Mouse (Mus musculus) myocyte (in vitro differentiated cells): ENCODE measurements around the gene Vps26c. TPM values are rescaled to one million over a fixed set of nuclear protein-coding genes. Genes with fewer than 3 reads are reported as not detected.
"Not testable (repeated sequence)": the region's sequence is repeated elsewhere in the genome, so short reads cannot be mapped to it uniquely, and the experiment has no call there.

Source experiments
- H3K27me3 ChIP-seq: one replicate; pipeline ENCODE4 v1.6.1; 2011; ENCODE audit not compliant: control insufficient read depth, insufficient read depth, insufficient read length
- H3K36me3 ChIP-seq: one replicate; pipeline ENCODE4 v1.6.1; 2011; ENCODE audit not compliant: control insufficient read depth, insufficient read depth
- H3K4me2 ChIP-seq: one replicate; pipeline ENCODE4 v1.6.1; 2011; ENCODE audit warnings: low read depth, control low read depth
- H3K4me3 ChIP-seq: one replicate; pipeline ENCODE4 v1.5.1; 2011; ENCODE audit warnings: mild to moderate bottlenecking, control low read depth, moderate library complexity
- H3K79me2 ChIP-seq: one replicate; pipeline ENCODE4 v1.6.1; 2011; ENCODE audit not compliant: control insufficient read depth, insufficient read depth
- H3ac ChIP-seq: one replicate; pipeline ENCODE4 v1.6.1; 2011; ENCODE audit not compliant: control insufficient read depth, insufficient read length
- CEBPB ChIP-seq: IDR thresholded peaks from 2 replicates; pipeline ENCODE4 v1.6.1; 2011; ENCODE audit warnings: mild to moderate bottlenecking, moderate library complexity; ENCODE audit not compliant: poor library complexity, insufficient read depth, severe bottlenecking
- E2F4 ChIP-seq: IDR thresholded peaks from one replicate; pipeline ENCODE4 v1.6.1; 2011; ENCODE audit warnings: mild to moderate bottlenecking, control low read depth, moderate library complexity; ENCODE audit not compliant: insufficient read depth
- MAX ChIP-seq: IDR thresholded peaks from one replicate; pipeline ENCODE4 v1.6.1; 2011; ENCODE audit warnings: low read depth, mild to moderate bottlenecking, control low read depth
- MYOD1 ChIP-seq, 3 experiments: IDR thresholded peaks; one replicate each; pipeline ENCODE4 v1.6.1; 2011; ENCODE audit warnings: control low read depth in 2 of 3, low read depth in 2 of 3, mild to moderate bottlenecking in 2 of 3, moderate library complexity in 1 of 3; ENCODE audit not compliant: insufficient read length in 2 of 3, control insufficient read depth in 1 of 3
- MYOG ChIP-seq, 3 experiments: IDR thresholded peaks; one replicate each; pipeline ENCODE4 v1.6.1; 2011; ENCODE audit warnings: control low read depth in 2 of 3, low read depth in 2 of 3, mild to moderate bottlenecking in 2 of 3; ENCODE audit not compliant: insufficient read length in 2 of 3, control insufficient read depth in 1 of 3, insufficient read depth in 1 of 3
- POLR2A ChIP-seq: IDR thresholded peaks from one replicate; pipeline ENCODE4 v1.6.1; 2011; ENCODE audit warnings: low read depth, mild to moderate bottlenecking, control low read depth, moderate library complexity; ENCODE audit not compliant: insufficient read length
- POLR2AphosphoS2 ChIP-seq: IDR thresholded peaks from one replicate; pipeline ENCODE4 v1.6.1; 2011; ENCODE audit warnings: low read depth, control low read depth; ENCODE audit not compliant: insufficient read length
- REST ChIP-seq: IDR thresholded peaks from one replicate; pipeline ENCODE4 v1.6.1; 2011; ENCODE audit warnings: mild to moderate bottlenecking, control low read depth, moderate library complexity; ENCODE audit not compliant: insufficient read depth, insufficient read length
- SRF ChIP-seq: IDR thresholded peaks from one replicate; pipeline ENCODE4 v1.6.1; 2011; ENCODE audit warnings: low read depth; ENCODE audit not compliant: control insufficient read depth, insufficient read length
- TCF12 ChIP-seq: IDR thresholded peaks from one replicate; pipeline ENCODE4 v1.6.1; 2011; ENCODE audit warnings: mild to moderate bottlenecking, control low read depth; ENCODE audit not compliant: poor library complexity, insufficient read depth, severe bottlenecking
- TCF3 ChIP-seq: IDR thresholded peaks from one replicate; pipeline ENCODE4 v1.6.1; 2011; ENCODE audit warnings: low read depth, control low read depth; ENCODE audit not compliant: insufficient read length
- USF1 ChIP-seq: IDR thresholded peaks from one replicate; pipeline ENCODE4 v1.6.1; 2011; ENCODE audit warnings: low read depth, mild to moderate bottlenecking, control low read depth, moderate library complexity
- polyA plus RNA-seq: library from polyadenylated mRNA; unstranded; fragments of >200 nt; fragmentation: generic; extraction: Trizol; gene quantifications from one replicate; pipeline ENCODE4 v1.2.1, GENCODE M21; 2012; ENCODE audit warnings: missing spikeins

The Vps26c gene
- polyA plus RNA-seq, 1 experiment: 58.3 TPM

DNA sequence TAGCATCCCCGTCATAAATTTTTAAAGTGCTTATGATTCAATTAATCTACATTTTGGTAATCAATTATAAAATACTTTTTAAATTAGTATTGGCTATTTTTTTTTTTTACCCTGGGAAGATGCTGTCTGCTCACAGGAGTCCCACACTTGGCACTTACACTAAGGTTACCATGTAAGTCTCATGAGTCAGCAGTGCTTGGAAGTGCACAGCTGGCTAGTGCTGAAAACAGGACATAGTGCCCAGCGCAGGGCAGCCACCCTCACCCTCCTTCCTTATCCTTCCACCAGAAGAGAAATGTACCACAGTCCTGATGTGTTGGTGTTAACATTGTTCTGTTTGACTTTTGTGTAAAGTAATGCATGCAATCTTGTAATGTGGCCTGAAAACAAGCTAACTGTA lies 58.2 kb downstream of the Vps26c start:
- peaks cover 17% of the 10 kb centered on the region for H3K36me3 ChIP-seq
- H3K4me2 ChIP-seq: no peak overlapping the region
- TF ChIP-seq MYOG (IDR thresholded peaks at IDR 0.05; ENCODE audit: control insufficient read depth in 1 of 3, insufficient read depth in 1 of 3, insufficient read length in 2 of 3, low read depth in 2 of 3) (no peak), REST (no peak), E2F4 (no peak), USF1 (no peak), MAX (no peak), POLR2AphosphoS2 (no peak), POLR2A (no peak), SRF (no peak)
- no peak overlapping the region for H3K4me3 ChIP-seq
- no peaks in the 10 kb centered on the region for H3K79me2 ChIP-seq
- no peaks in the 10 kb centered on the region for H3K27me3 ChIP-seq
- H3ac ChIP-seq: no peak overlapping the region

DNA sequence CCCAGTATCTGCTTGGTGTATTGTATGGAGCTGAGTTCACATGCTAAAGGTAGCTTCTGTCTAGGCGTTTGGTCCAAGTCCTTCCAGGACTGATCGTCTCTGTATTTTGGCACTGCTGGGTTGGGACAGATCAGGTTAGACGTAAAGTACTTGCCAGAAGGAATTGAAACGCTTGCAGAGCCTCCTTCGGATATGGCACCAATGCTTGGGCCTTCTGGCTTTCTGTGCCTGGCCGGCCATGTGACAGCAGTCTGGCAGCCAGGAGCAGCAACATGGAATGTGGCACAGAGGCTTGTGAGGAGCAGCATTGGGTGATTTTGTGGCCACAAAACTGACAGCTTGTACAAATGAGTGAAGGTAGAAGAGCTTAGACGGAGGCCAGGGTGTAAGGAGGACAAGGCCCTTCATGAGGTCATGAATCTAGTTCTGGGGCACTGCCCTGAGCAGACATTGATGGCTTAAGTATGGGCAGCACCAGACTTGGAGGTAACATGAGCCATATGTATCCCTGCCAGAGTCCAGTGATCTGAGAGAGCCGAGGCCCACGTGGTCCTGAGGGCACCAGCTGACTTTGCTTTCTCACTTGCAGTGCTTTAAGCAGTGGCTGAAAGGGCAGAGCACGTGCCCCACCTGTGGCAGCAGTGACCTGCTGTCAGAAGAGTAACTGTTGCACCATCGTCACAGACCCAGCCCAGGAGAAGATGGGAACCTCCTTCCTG lies 59.1 kb downstream of the Vps26c start:
- Histone ChIP-seq H3K79me2 (no peaks in the 10 kb centered on the region), H3K4me2 (no peak overlapping the region), H3K36me3 (peaks cover 22% of the 10 kb centered on the region), H3ac (no peak overlapping the region), H3K27me3 (no peaks in the 10 kb centered on the region), H3K4me3 (no peak overlapping the region)
- TF ChIP-seq USF1 (peak; percentile 74), TCF3 (no peak), POLR2A (peak; percentile 21), MYOD1 (IDR thresholded peaks at IDR 0.05; ENCODE audit: control insufficient read depth in 1 of 3, insufficient read length in 2 of 3, low read depth in 2 of 3) (peak; percentile 6 to 73 (median 41)), MYOG (IDR thresholded peaks at IDR 0.05; ENCODE audit: control insufficient read depth in 1 of 3, insufficient read depth in 1 of 3, insufficient read length in 2 of 3, low read depth in 2 of 3) (peak in 1 of 3 experiments; percentile 84), MAX (no peak), E2F4 (no peak), POLR2AphosphoS2 (peak; percentile 11), TCF12 (no peak), REST (no peak)

DNA sequence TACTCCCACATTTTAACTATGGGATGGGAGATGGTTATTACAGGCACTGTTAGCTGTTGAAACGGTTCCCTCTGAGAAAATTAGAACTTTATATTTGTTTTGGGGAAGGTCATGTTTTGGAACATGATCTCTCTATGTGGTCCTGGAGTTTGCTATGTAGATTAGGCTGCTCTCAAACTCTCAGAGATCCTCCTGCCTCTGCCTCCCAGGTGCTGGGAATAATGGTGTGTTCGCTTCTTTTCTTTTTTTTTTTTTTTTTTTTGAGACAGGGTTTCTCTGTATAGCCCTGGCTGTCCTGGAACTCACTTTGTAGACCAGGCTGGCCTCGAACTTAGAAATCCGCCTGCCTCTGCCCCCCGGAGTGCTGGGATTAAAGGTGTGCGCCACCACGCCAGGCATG lies 60.3 kb downstream of the Vps26c start:
- H3ac ChIP-seq, H3K4me2 ChIP-seq, H3K79me2 ChIP-seq, H3K27me3 ChIP-seq, H3K4me3 ChIP-seq: not testable (repeated sequence)
- H3K36me3 ChIP-seq: peaks cover 30% of the 10 kb centered on the region

DNA sequence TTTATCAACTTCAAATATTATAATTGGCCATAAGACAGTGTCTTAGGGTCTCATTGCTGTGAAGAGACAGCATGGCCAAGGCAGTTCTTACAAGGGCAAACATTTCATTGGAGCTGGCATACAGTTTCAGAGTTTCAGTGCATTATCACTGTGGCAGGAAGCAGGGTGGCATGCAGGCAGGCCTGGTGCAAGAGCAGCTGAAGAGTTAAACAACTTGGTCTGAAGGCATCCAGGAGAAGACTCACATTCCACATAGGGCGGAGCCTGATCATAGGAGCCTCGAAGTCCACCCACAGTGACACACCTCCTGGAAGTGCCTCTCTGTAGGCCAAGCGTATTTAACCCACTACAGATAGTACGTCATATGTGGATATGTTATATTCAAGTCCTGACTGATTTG lies 60.7 kb downstream of the Vps26c start:
- Histone ChIP-seq H3K27me3 (no peaks in the 10 kb centered on the region), H3K36me3 (peaks cover 32% of the 10 kb centered on the region), H3K4me2 (no peak overlapping the region)

DNA sequence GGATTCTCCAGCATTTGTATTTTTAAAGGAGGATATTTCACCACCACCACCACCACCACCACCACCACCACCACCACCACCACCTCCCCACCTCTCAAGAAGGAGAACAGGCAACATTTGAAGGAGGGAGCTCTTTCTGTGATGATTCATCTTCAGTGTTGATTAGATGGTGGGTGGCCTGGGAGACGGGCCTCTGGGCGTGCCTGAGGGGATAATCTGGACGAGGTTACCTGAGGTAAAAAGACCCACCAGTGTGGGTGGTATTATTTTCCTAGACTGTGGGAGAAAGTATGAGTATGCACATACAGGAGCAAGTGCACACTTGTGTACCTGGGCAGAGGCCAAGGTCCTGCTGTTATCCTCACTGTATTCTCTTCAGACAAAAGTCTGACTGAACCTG lies 62.6 kb downstream of the Vps26c start:
- Histone ChIP-seq H3ac (no peak overlapping the region), H3K4me3 (no peak overlapping the region), H3K27me3 (no peaks in the 10 kb centered on the region), H3K36me3 (peaks cover 49% of the 10 kb centered on the region), H3K4me2 (no peak overlapping the region), H3K79me2 (no peaks in the 10 kb centered on the region)
- TF ChIP-seq REST (no peak), E2F4 (no peak), SRF (no peak), CEBPB (no peak), TCF3 (no peak), USF1 (no peak), TCF12 (no peak), MAX (no peak), MYOG (IDR thresholded peaks at IDR 0.05; ENCODE audit: control insufficient read depth in 1 of 3, insufficient read depth in 1 of 3, insufficient read length in 2 of 3, low read depth in 2 of 3) (no peak)

More for the DNA sequence above, 60.7 kb downstream of the Vps26c start:
- Histone ChIP-seq H3K4me3 (no peak overlapping the region), H3K79me2 (no peaks in the 10 kb centered on the region), H3ac (no peak overlapping the region)
- TF ChIP-seq MYOD1 (IDR thresholded peaks at IDR 0.05; ENCODE audit: control insufficient read depth in 1 of 3, insufficient read length in 2 of 3, low read depth in 2 of 3): peak in 1 of 3 experiments; percentile 27
- TF ChIP-seq MYOG (IDR thresholded peaks at IDR 0.05; ENCODE audit: control insufficient read depth in 1 of 3, insufficient read depth in 1 of 3, insufficient read length in 2 of 3, low read depth in 2 of 3): peak in 1 of 3 experiments; percentile 56
- no peak for TF ChIP-seq CEBPB
